Mouse (Mus musculus) olfactory bulb, adult 2 months (tissue): ENCODE results near the gene Tjap1.
A peak's percentile ranks its signal among the peaks of the same experiment; 100 is the strongest.

ENCODE experiments used
- CTCF ChIP-seq: fragments of 200-500 bp; IDR thresholded peaks from 2 replicates; pipeline ENCODE4 v1.5.1; 2012; ENCODE audit warnings: low read depth, mild to moderate bottlenecking, low read length, moderate library complexity; ENCODE audit not compliant: insufficient read depth
- POLR2A ChIP-seq: fragments of 200-500 bp; IDR thresholded peaks from 2 replicates; pipeline ENCODE4 v1.6.1; 2012; ENCODE audit warnings: mild to moderate bottlenecking, low read depth, low read length, moderate library complexity; ENCODE audit not compliant: insufficient read depth

- TF ChIP-seq CTCF (no peak), POLR2A (peak; percentile 80)
Measured at GRCm38 (mm10) chr17:46247512-46248188, 35.2 kb downstream of the Tjap1 start, which contains the start of the genes Polr1c and Yipf3.
